ENCODE assay signal across 25 mouse cellular contexts in the genomic region with DNA sequence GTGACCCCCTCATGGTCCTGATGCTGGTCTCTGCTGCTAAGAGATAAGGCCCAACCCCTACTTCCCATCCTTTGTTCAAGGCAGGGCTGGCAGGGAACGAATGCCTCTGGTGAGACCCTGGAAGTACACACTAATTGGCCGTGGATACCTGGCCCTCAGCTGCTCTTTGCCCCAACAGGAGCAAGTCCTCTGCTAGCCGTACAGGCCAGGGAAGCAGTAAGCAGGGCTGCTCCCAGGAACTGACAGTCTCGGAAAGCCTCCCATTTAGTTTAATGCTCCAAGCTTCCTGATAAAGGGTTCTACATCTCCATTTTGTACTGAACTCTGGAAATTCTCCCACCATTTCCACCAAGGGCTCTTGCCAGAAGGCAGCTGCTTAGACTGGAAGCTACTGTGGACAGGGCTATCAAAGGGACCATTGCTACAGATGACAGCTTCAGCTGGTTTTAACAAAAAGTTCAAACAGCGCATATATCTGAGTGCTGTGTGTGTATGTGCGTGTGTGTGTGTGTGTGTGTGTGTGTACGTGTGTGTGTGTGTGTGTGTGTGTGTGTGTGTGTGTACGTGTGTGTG. TPM values are rescaled to one million over a fixed set of nuclear protein-coding genes. Genes with fewer than 3 reads are reported as not detected.
DNase-seq lines count a peak whose midpoint lies in the region; ATAC-seq lines count a peak whose summit lies in the region.
"Had no signal": no experiment of that assay in that cellular context is flagged by ENCODE, and none has a peak within 500 bp of the region (broad histone marks: within the 10 kb centered on the region; RNA-seq: fewer than 3 reads in every experiment).

No protein-coding gene starts in this region.

- peaks cover 21% of the 10 kb centered on the region for H3K27me3 ChIP-seq in hindbrain, embryonic 11.5 days (ENCODE audit: control insufficient read depth, insufficient read depth, low read length)
- peaks cover 58% of the 10 kb centered on the region for H3K27me3 ChIP-seq in hindbrain, embryonic 13.5 days

- no peak overlapping the region for H3K9ac ChIP-seq in hindbrain, embryonic 11.5 days (ENCODE audit: low read depth, low read length)
- no peak overlapping the region for H3K9ac ChIP-seq in hindbrain, embryonic 13.5 days
- H3K9ac ChIP-seq: forebrain, embryonic 13.5 days; hindbrain, embryonic 15.5 days had no signal

- no peak overlapping the region for H3K4me3 ChIP-seq in hindbrain, embryonic 11.5 days (ENCODE audit: low read depth, low read length)
- no peak overlapping the region for H3K4me3 ChIP-seq in hindbrain, embryonic 13.5 days
- H3K4me3 ChIP-seq: forebrain, embryonic 10.5 days; forebrain, embryonic 13.5 days; hindbrain, embryonic 10.5 days; hindbrain, embryonic 15.5 days had no signal

- H3K36me3 ChIP-seq in hindbrain, embryonic 11.5 days (ENCODE audit: control insufficient read depth, insufficient read depth, low read length): no peaks in the 10 kb centered on the region
- no peaks in the 10 kb centered on the region for H3K36me3 ChIP-seq in hindbrain, embryonic 13.5 days
- H3K36me3 ChIP-seq: forebrain, embryonic 10.5 days; G1E; hindbrain, embryonic 10.5 days; hindbrain, embryonic 15.5 days had no signal

- H3K9me3 ChIP-seq in hindbrain, embryonic 11.5 days (ENCODE audit: control insufficient read depth, low read length): no peaks in the 10 kb centered on the region
- H3K9me3 ChIP-seq in hindbrain, embryonic 13.5 days: no peaks in the 10 kb centered on the region
- H3K9me3 ChIP-seq: forebrain, embryonic 10.5 days; forebrain, embryonic 13.5 days; hindbrain, embryonic 10.5 days; hindbrain, embryonic 15.5 days had no signal

- no peaks in the 10 kb centered on the region for H3K4me1 ChIP-seq in hindbrain, embryonic 11.5 days (replicated peaks; ENCODE audit: control insufficient read depth, insufficient read depth, low read length)
- H3K4me1 ChIP-seq in hindbrain, embryonic 13.5 days (replicated peaks): peaks cover 12% of the 10 kb centered on the region

- no peak overlapping the region for H3K4me2 ChIP-seq in hindbrain, embryonic 11.5 days (replicated peaks; ENCODE audit: low read depth, low read length)
- H3K4me2 ChIP-seq in hindbrain, embryonic 13.5 days: no peak overlapping the region
- H3K4me2 ChIP-seq: forebrain, embryonic 13.5 days; hindbrain, embryonic 15.5 days had no signal

- 64% methylated on average over 7 of the region's 8 CpGs for WGBS in hindbrain, embryonic 11.5 days
- 74% methylated on average over 7 of the region's 8 CpGs for WGBS in hindbrain, embryonic 13.5 days

- ATAC-seq in hindbrain, embryonic 11.5 days (ENCODE audit: low FRiP score): no peak
- no peak for ATAC-seq in hindbrain, embryonic 13.5 days (ENCODE audit: low FRiP score)
- ATAC-seq: forebrain, embryonic 13.5 days; forebrain, embryonic 16.5 days; intestine, postnatal 0 days had no signal

- intact Hi-C loops in left cerebral cortex, postnatal 25 days (cut with DNase I): no loop called here

- no peak overlapping the region for H3K27ac ChIP-seq in hindbrain, embryonic 11.5 days (ENCODE audit: low read depth, low read length)
- H3K27ac ChIP-seq in hindbrain, embryonic 13.5 days: no peak overlapping the region
- H3K27ac ChIP-seq: forebrain, embryonic 10.5 days; forebrain, embryonic 13.5 days; hindbrain, embryonic 10.5 days; hindbrain, embryonic 15.5 days had no signal

- DNase-seq in hindbrain, embryonic 11.5 days (ENCODE audit: low spot score): peak; percentile 34
- peak; percentile 58 for DNase-seq in retina, postnatal 1 day
- no peak for DNase-seq in retina, embryonic 14.5 days (ENCODE audit: low spot score)
- peak; percentile 58 for DNase-seq in MN1 (ENCODE audit: low spot score)
- DNase-seq in gastrocnemius, postnatal 10 days: no peak
- no peak for DNase-seq in left cerebral cortex, postnatal 25 days (ENCODE audit: low spot score in 2 of 2)
- DNase-seq: adrenal gland, postnatal 10 days; adrenal gland, postnatal 36 days; cerebellum, adult 18-20 months; cerebellum, adult 9-10 months; cerebellum, postnatal 14 days; gastrocnemius, postnatal 14 days; heart, adult 18-20 months; heart, postnatal 36 days had no signal

RNA-seq across cellular contexts. Expression of a gene that starts 2.8 kb away (rescaled TPM):
- 0.78 and 0.94 TPM in 2 replicates for polyA plus RNA-seq in hindbrain, embryonic 11.5 days (2014; fragmentation: Nextera tagmentation; extraction: Ambion mirVana)
- polyA plus RNA-seq in hindbrain, embryonic 13.5 days (2015; fragmentation: Nextera tagmentation; extraction: Ambion mirVana): 0.99 and 1.1 TPM in 2 replicates
- total RNA-seq in gastrocnemius, postnatal 10 days (2021): not detected
- total RNA-seq in left cerebral cortex, postnatal 25 days (2021): not detected
- total RNA-seq: adrenal gland, adult 18-20 months; gastrocnemius, adult 18-20 months; gastrocnemius, postnatal 14 days; gastrocnemius, postnatal 4 days; heart, adult 18-20 months; heart, postnatal 36 days had no signal

Comparison
In these comparisons a context has a peak if more than half of its experiments do, and no peak if none do; other contexts are left out.
1. DNase-seq: peak in hindbrain, embryonic 11.5 days (single experiment), retina, postnatal 1 day (single experiment) and MN1 (single experiment); none in retina, embryonic 14.5 days (single experiment), gastrocnemius, postnatal 10 days (single experiment) and left cerebral cortex, postnatal 25 days (0 of 2).